Mouse (Mus musculus) midbrain, embryonic 12.5 days (tissue): Measurements from ENCODE around the gene Tedc1. TPM values are rescaled to one million over a fixed set of nuclear protein-coding genes. Genes with fewer than 3 reads are reported as not detected.

Experiments used
- ATAC-seq: fragments of 200-750 bp; cut with Nextera tagmentation; 2 replicates; pipeline ENCODE4 v1.8.0; 2017; ENCODE audit warnings: low read depth, moderate TSS enrichment, moderate library complexity; ENCODE audit not compliant: low FRiP score
- H3K27ac ChIP-seq: fragments of 300-500 bp; sonication (generic); replicated peaks from 2 replicates; pipeline ENCODE4 v1.5.1; 2016; ENCODE audit warnings: mild to moderate bottlenecking
- H3K27me3 ChIP-seq: fragments of 300-500 bp; sonication (generic); 2 replicates; pipeline ENCODE4 v1.6.1; 2016; ENCODE audit warnings: mild to moderate bottlenecking
- H3K36me3 ChIP-seq: fragments of 300-500 bp; sonication (generic); 2 replicates; pipeline ENCODE4 v1.6.1; 2016
- H3K4me1 ChIP-seq: fragments of 300-500 bp; sonication (generic); 2 replicates; pipeline ENCODE4 v1.6.1; 2016
- H3K4me2 ChIP-seq: fragments of 300-500 bp; sonication (generic); replicated peaks from 2 replicates; pipeline ENCODE4 v1.6.1; 2016; ENCODE audit warnings: mild to moderate bottlenecking, moderate library complexity
- H3K4me3 ChIP-seq: fragments of 300-500 bp; sonication (generic); 2 replicates; pipeline ENCODE4 v1.5.1; 2016; ENCODE audit warnings: mild to moderate bottlenecking
- H3K9ac ChIP-seq: fragments of 300-500 bp; sonication (generic); replicated peaks from 2 replicates; pipeline ENCODE4 v1.6.1; 2016; ENCODE audit warnings: mild to moderate bottlenecking, moderate library complexity
- H3K9me3 ChIP-seq: fragments of 300-500 bp; sonication (generic); 2 replicates; pipeline ENCODE4 v1.6.1; 2016; ENCODE audit warnings: mild to moderate bottlenecking
- WGBS: fragments of 180-500 bp; shearing (Covaris S2); methylation state at CpG from one replicate; pipeline ENCODE4 v1.1.7; 2016; 5-methylcytosine and 5-hydroxymethylcytosine counted together
- polyA plus RNA-seq: library from polyadenylated mRNA; unstranded; fragments of >200 nt; fragmentation: Nextera tagmentation; extraction: Ambion mirVana; gene quantifications from 2 replicates; pipeline ENCODE4 v1.2.1, GENCODE M21; 2016

Gene Tedc1
- polyA plus RNA-seq = 43.5 and 44.3 TPM in 2 replicates

- Histone ChIP-seq H3K9me3 (no peaks in the 10 kb centered on the region), H3K4me3 (peak within 1 kb of the TSS; percentile 61), H3K9ac (peak within 1 kb of the TSS; percentile 57), H3K27me3 (peaks cover 42% of the 10 kb centered on the region), H3K36me3 (0 out of 2 replicates have a peak, but pooled peaks cover 3% of the 10 kb centered on the region), H3K4me2 (peak within 1 kb of the TSS; percentile 85), H3K27ac (peak within 1 kb of the TSS; percentile 56; the same call in 1 of the 2 replicates), H3K4me1 (peaks cover 36% of the 10 kb centered on the region)
- peak; percentile 98 for ATAC-seq
- WGBS = under 1% methylated on average over 42 of the region's 46 CpGs
These were observed at the start of gene Tedc1 for GRCm38 (mm10) chr12:113155887-113156539. Gene Tedc1, plus strand, starts transcription at chr12:113156421.

- H3K36me3 ChIP-seq = peaks cover 25% of the 10 kb centered on the region
- H3K9me3 ChIP-seq = no peaks in the 10 kb centered on the region
- H3K27me3 ChIP-seq = no peaks in the 10 kb centered on the region
- WGBS = 90% methylated on average over 4 of the region's 4 CpGs
- peaks cover 21% of the 10 kb centered on the region for H3K4me1 ChIP-seq
- no peak overlapping the region for H3K4me2 ChIP-seq
- H3K27ac ChIP-seq = no peak overlapping the region
- H3K4me3 ChIP-seq = no peak overlapping the region
- ATAC-seq = no peak
- H3K9ac ChIP-seq = no peak overlapping the region
These were observed 48.6 kb upstream of the Tedc1 start for GRCm38 (mm10) chr12:113107431-113108124.

GRCm38 (mm10) chr12:113108528-113109283 lies 47.5 kb upstream of the Tedc1 start:
- no peak overlapping the region for H3K9ac ChIP-seq
- peaks cover 10% of the 10 kb centered on the region; the same call in 1 of the 2 replicates for H3K4me1 ChIP-seq
- no peaks in the 10 kb centered on the region for H3K9me3 ChIP-seq
- no peak overlapping the region for H3K27ac ChIP-seq
- WGBS = 86% methylated on average over 17 of the region's 17 CpGs
- no peaks in the 10 kb centered on the region for H3K27me3 ChIP-seq
- no peak overlapping the region for H3K4me2 ChIP-seq
- no peak overlapping the region for H3K4me3 ChIP-seq
- peaks cover 29% of the 10 kb centered on the region for H3K36me3 ChIP-seq
- ATAC-seq = no peak

- WGBS = 89% methylated on average over 10 of the region's 10 CpGs
- Histone ChIP-seq H3K27ac (0 out of 2 replicates have a peak overlapping the region, but pooled peaks have one; percentile 25), H3K9ac (no peak overlapping the region), H3K9me3 (no peaks in the 10 kb centered on the region), H3K4me1 (peaks cover 6% of the 10 kb centered on the region; the same call in 1 of the 2 replicates), H3K4me2 (no peak overlapping the region), H3K27me3 (no peaks in the 10 kb centered on the region), H3K36me3 (peaks cover 36% of the 10 kb centered on the region), H3K4me3 (no peak overlapping the region)
- no peak for ATAC-seq
These were observed 46.4 kb upstream of the Tedc1 start for GRCm38 (mm10) chr12:113109801-113110200.

- H3K36me3 ChIP-seq = peaks cover 62% of the 10 kb centered on the region
- 92% methylated on average over 4 of the region's 4 CpGs for WGBS
These were observed 42.1 kb upstream of the Tedc1 start for GRCm38 (mm10) chr12:113114141-113114540.

GRCm38 (mm10) chr12:113114856-113115538 lies 41.2 kb upstream of the Tedc1 start:
- 90% methylated on average over 16 of the region's 16 CpGs for WGBS
- no peaks in the 10 kb centered on the region for H3K9me3 ChIP-seq

More at GRCm38 (mm10) chr12:113114141-113114540, 42.1 kb upstream of the Tedc1 start:
- Histone ChIP-seq H3K4me1 (peaks cover 6% of the 10 kb centered on the region; the same call in 1 of the 2 replicates), H3K27ac (no peak overlapping the region), H3K4me2 (no peak overlapping the region), H3K9ac (no peak overlapping the region), H3K9me3 (no peaks in the 10 kb centered on the region), H3K27me3 (no peaks in the 10 kb centered on the region), H3K4me3 (no peak overlapping the region)
- ATAC-seq = no peak

GRCm38 (mm10) chr12:113119516-113120410 lies 36.5 kb upstream of the Tedc1 start:
- no peak overlapping the region for H3K9ac ChIP-seq
- 88% methylated on average over 20 of the region's 20 CpGs for WGBS
- peak; percentile 28 for ATAC-seq

More at GRCm38 (mm10) chr12:113114856-113115538, 41.2 kb upstream of the Tedc1 start:
- no peak overlapping the region for H3K4me2 ChIP-seq
- H3K36me3 ChIP-seq = peaks cover 66% of the 10 kb centered on the region
- H3K4me1 ChIP-seq = 0 out of 2 replicates have a peak, but pooled peaks cover 2% of the 10 kb centered on the region
- H3K4me3 ChIP-seq = no peak overlapping the region
- H3K27ac ChIP-seq = no peak overlapping the region
- no peak overlapping the region for H3K9ac ChIP-seq
- H3K27me3 ChIP-seq = no peaks in the 10 kb centered on the region
- ATAC-seq = no peak

GRCm38 (mm10) chr12:113124726-113125125 lies 31.5 kb upstream of the Tedc1 start:
- H3K27me3 ChIP-seq = no peaks in the 10 kb centered on the region
- H3K27ac ChIP-seq = no peak overlapping the region
- 90% methylated on average over 6 of the region's 6 CpGs for WGBS
- no peak overlapping the region for H3K4me2 ChIP-seq
- H3K9ac ChIP-seq = no peak overlapping the region
- H3K36me3 ChIP-seq = peaks cover 100% of the 10 kb centered on the region
- H3K4me3 ChIP-seq = no peak overlapping the region
- no peaks in the 10 kb centered on the region for H3K4me1 ChIP-seq
- no peak for ATAC-seq
- no peaks in the 10 kb centered on the region for H3K9me3 ChIP-seq

More at GRCm38 (mm10) chr12:113119516-113120410, 36.5 kb upstream of the Tedc1 start:
- no peak overlapping the region for H3K4me2 ChIP-seq
- H3K4me3 ChIP-seq = no peak overlapping the region
- no peak overlapping the region for H3K27ac ChIP-seq
- H3K4me1 ChIP-seq = no peaks in the 10 kb centered on the region
- no peaks in the 10 kb centered on the region for H3K27me3 ChIP-seq
- no peaks in the 10 kb centered on the region for H3K9me3 ChIP-seq
- H3K36me3 ChIP-seq = peaks cover 90% of the 10 kb centered on the region

- H3K9me3 ChIP-seq = no peaks in the 10 kb centered on the region
- no peaks in the 10 kb centered on the region for H3K4me1 ChIP-seq
- H3K4me3 ChIP-seq = no peak overlapping the region
- no peaks in the 10 kb centered on the region for H3K27me3 ChIP-seq
- no peak for ATAC-seq
- no peak overlapping the region for H3K27ac ChIP-seq
- 98% methylated on average over 8 of the region's 8 CpGs for WGBS
- no peak overlapping the region for H3K9ac ChIP-seq
- no peak overlapping the region for H3K4me2 ChIP-seq
- peaks cover 100% of the 10 kb centered on the region for H3K36me3 ChIP-seq
These were observed 25.5 kb upstream of the Tedc1 start for GRCm38 (mm10) chr12:113130732-113131131.

GRCm38 (mm10) chr12:113131601-113132000 lies 24.6 kb upstream of the Tedc1 start:
- Histone ChIP-seq H3K4me3 (no peak overlapping the region), H3K4me1 (no peaks in the 10 kb centered on the region), H3K27me3 (no peaks in the 10 kb centered on the region), H3K27ac (no peak overlapping the region), H3K9ac (no peak overlapping the region), H3K9me3 (no peaks in the 10 kb centered on the region), H3K4me2 (no peak overlapping the region), H3K36me3 (peaks cover 100% of the 10 kb centered on the region)
- ATAC-seq = no peak
- 96% methylated on average over 14 of the region's 14 CpGs for WGBS
